Mouse (Mus musculus) testis, adult 10 weeks (tissue): ENCODE data around the gene Nf2. TPM values are rescaled to one million over a fixed set of nuclear protein-coding genes. Genes with fewer than 3 reads are reported as not detected.

Experiments used
- polyA plus RNA-seq: library from polyadenylated mRNA; stranded (reverse); fragments of 350-450 nt; fragmentation: Illumina TruSeq; extraction: RNeasy Lipid Tissue Mini Kit (QIAGEN cat#74804); gene quantifications from one replicate; pipeline ENCODE4 v1.2.3, GENCODE M21; 2014; ENCODE audit warnings: low read depth, low replicate concordance

The Nf2 gene
- 138 TPM for polyA plus RNA-seq

GRCm38 (mm10) chr11:4849258-4849943 lies at the start of gene Nf2:
Gene Nf2, minus strand, starts transcription at chr11:4849536.

GRCm38 (mm10) chr11:4894848-4895816 lies 45.8 kb upstream of the Nf2 start, which contains the start of gene Thoc5:
Gene Thoc5, plus strand, starts transcription at chr11:4895320.

GRCm38 (mm10) chr11:4873755-4874475 lies 24.6 kb upstream of the Nf2 start, which contains the start of gene Nipsnap1:
Gene Nipsnap1, plus strand, starts transcription at chr11:4873951.

GRCm38 (mm10) chr11:4746733-4747132 lies 102.6 kb downstream of the Nf2 start, which contains the start of gene Cabp7:
Gene Cabp7, minus strand, starts transcription at chr11:4746778.

Other genes starting within 250 kb of the Nf2 start
- gene Gm11032, start 229.5 kb downstream of the Nf2 start, polyA plus RNA-seq: not detected
- 46.7 TPM for gene Ascc2, start 211.8 kb downstream of the Nf2 start, polyA plus RNA-seq
- 21.5 TPM for gene Uqcr10, start 145.2 kb downstream of the Nf2 start, polyA plus RNA-seq
- gene Zmat5, start 144.9 kb downstream of the Nf2 start, polyA plus RNA-seq: not detected
- not detected for gene Cabp7, start 102.8 kb downstream of the Nf2 start, polyA plus RNA-seq
- 4.2 TPM for gene Nipsnap1, start 24.4 kb upstream of the Nf2 start, polyA plus RNA-seq
- 35.7 TPM for gene Thoc5, start 45.8 kb upstream of the Nf2 start, polyA plus RNA-seq
- 1.4 TPM for gene Nefh, start 98.5 kb upstream of the Nf2 start, polyA plus RNA-seq
- 38.5 TPM for gene Ap1b1, start 137.3 kb upstream of the Nf2 start, polyA plus RNA-seq
- 0.52 TPM for gene Rasl10a, start 208.6 kb upstream of the Nf2 start, polyA plus RNA-seq
- gene Gas2l1, start 215.8 kb upstream of the Nf2 start, polyA plus RNA-seq: 8.9 TPM
- 11.9 TPM for gene Rhbdd3, start 249.4 kb upstream of the Nf2 start, polyA plus RNA-seq
- gene Ewsr1, start 249.7 kb upstream of the Nf2 start, polyA plus RNA-seq: 359 TPM